Mouse (Mus musculus): Measurements from ENCODE around the gene Ccdc124. TPM values are rescaled to one million over a fixed set of nuclear protein-coding genes. Genes with fewer than 3 reads are reported as not detected.
"Not testable (repeated sequence)": the region's sequence is repeated elsewhere in the genome, so short reads cannot be mapped to it uniquely, and the experiment has no call there.

Gene Ccdc124
- polyA plus RNA-seq, 1 experiment from 2014 or later, result 87.2 TPM

GRCm38 (mm10) chr8:70832371-70832770 is 41.4 kb downstream of the Ccdc124 start:
- Histone ChIP-seq H3K4me3 (replicated peaks; ENCODE audit: low read depth, low read length) (no peak overlapping the region), H3K27me3 (ENCODE audit: insufficient read depth, low read length) (no peaks in the 10 kb centered on the region), H3K4me1 (replicated peaks; ENCODE audit: insufficient read depth, low read length) (peaks cover 9% of the 10 kb centered on the region; the same call in 1 of the 2 replicates), H3K9me3 (replicated peaks; ENCODE audit: low read length) (no peaks in the 10 kb centered on the region), H3K36me3 (ENCODE audit: insufficient read depth, low read length) (0 out of 2 replicates have a peak, but pooled peaks cover 5% of the 10 kb centered on the region), H3K4me2 (ENCODE audit: low read length) (no peak overlapping the region), H3K9ac (ENCODE audit: low read depth, low read length) (no peak overlapping the region), H3K27ac (no peak overlapping the region)
- DNase-seq (ENCODE audit: low spot score), result no peak
- ATAC-seq (replicated peaks; ENCODE audit: low FRiP score, low read depth), result no peak
- TF ChIP-seq CTCF (IDR thresholded peaks at IDR 0.05; ENCODE audit: low read depth), result no peak
- WGBS, result 64% methylated on average over 11 of the region's 11 CpGs

- H3K36me3 ChIP-seq (ENCODE audit: insufficient read depth, low read length), result 0 out of 2 replicates have a peak, but pooled peaks cover 5% of the 10 kb centered on the region
- no peak for DNase-seq (ENCODE audit: low spot score)
- 87% methylated on average over 8 of the region's 8 CpGs for WGBS
- H3K4me2 ChIP-seq (ENCODE audit: low read length), result no peak overlapping the region
- TF ChIP-seq CTCF (IDR thresholded peaks at IDR 0.05; ENCODE audit: low read depth), result no peak
- no peak for ATAC-seq (replicated peaks; ENCODE audit: low FRiP score, low read depth)
- peaks cover 9% of the 10 kb centered on the region; the same call in 1 of the 2 replicates for H3K4me1 ChIP-seq (replicated peaks; ENCODE audit: insufficient read depth, low read length)
- H3K4me3 ChIP-seq (replicated peaks; ENCODE audit: low read depth, low read length), result no peak overlapping the region
- H3K9me3 ChIP-seq (replicated peaks; ENCODE audit: low read length), result no peaks in the 10 kb centered on the region
- no peak overlapping the region for H3K27ac ChIP-seq
- no peaks in the 10 kb centered on the region for H3K27me3 ChIP-seq (ENCODE audit: insufficient read depth, low read length)
- H3K9ac ChIP-seq (ENCODE audit: low read depth, low read length), result 0 out of 2 replicates have a peak overlapping the region, but pooled peaks have one; percentile 23
Measured at GRCm38 (mm10) chr8:70831517-70831916, 42.2 kb downstream of the Ccdc124 start.

GRCm38 (mm10) chr8:70827796-70828195 is 45.9 kb downstream of the Ccdc124 start:
- WGBS, result 91% methylated on average over 1 of the region's 1 CpGs
- Histone ChIP-seq H3K4me3 (replicated peaks; ENCODE audit: low read depth, low read length) (no peak overlapping the region), H3K27me3 (ENCODE audit: insufficient read depth, low read length) (no peaks in the 10 kb centered on the region), H3K4me1 (replicated peaks; ENCODE audit: insufficient read depth, low read length) (peaks cover 4% of the 10 kb centered on the region; the same call in 1 of the 2 replicates), H3K4me2 (ENCODE audit: low read length) (no peak overlapping the region), H3K36me3 (ENCODE audit: insufficient read depth, low read length) (no peaks in the 10 kb centered on the region), H3K9ac (ENCODE audit: low read depth, low read length) (no peak overlapping the region), H3K9me3 (replicated peaks; ENCODE audit: low read length) (no peaks in the 10 kb centered on the region), H3K27ac (no peak overlapping the region)
- TF ChIP-seq CTCF (IDR thresholded peaks at IDR 0.05; ENCODE audit: low read depth), result no peak
- DNase-seq (ENCODE audit: low spot score), result no peak
- ATAC-seq (replicated peaks; ENCODE audit: low FRiP score, low read depth), result no peak

GRCm38 (mm10) chr8:70827010-70827409 is 46.7 kb downstream of the Ccdc124 start:
- Histone ChIP-seq H3K4me2 (ENCODE audit: low read length) (no peak overlapping the region), H3K4me3 (replicated peaks; ENCODE audit: low read depth, low read length) (no peak overlapping the region), H3K9me3 (replicated peaks; ENCODE audit: low read length) (no peaks in the 10 kb centered on the region), H3K36me3 (ENCODE audit: insufficient read depth, low read length) (no peaks in the 10 kb centered on the region), H3K4me1 (replicated peaks; ENCODE audit: insufficient read depth, low read length) (no peaks in the 10 kb centered on the region), H3K9ac (ENCODE audit: low read depth, low read length) (no peak overlapping the region), H3K27me3 (ENCODE audit: insufficient read depth, low read length) (no peaks in the 10 kb centered on the region), H3K27ac (no peak overlapping the region)
- TF ChIP-seq CTCF (IDR thresholded peaks at IDR 0.05; ENCODE audit: low read depth), result peak; percentile 18; the same call in 1 of the 2 replicates
- 96% methylated on average over 2 of the region's 2 CpGs for WGBS
- no peak for ATAC-seq (replicated peaks; ENCODE audit: low FRiP score, low read depth)
- DNase-seq (ENCODE audit: low spot score), result no peak

- TF ChIP-seq CTCF (IDR thresholded peaks at IDR 0.05; ENCODE audit: low read depth), result no peak
- 55% methylated on average over 8 of the region's 8 CpGs for WGBS
- Histone ChIP-seq H3K9me3 (replicated peaks; ENCODE audit: low read length) (no peaks in the 10 kb centered on the region), H3K4me1 (replicated peaks; ENCODE audit: insufficient read depth, low read length) (no peaks in the 10 kb centered on the region), H3K27ac (no peak overlapping the region), H3K4me3 (replicated peaks; ENCODE audit: low read depth, low read length) (no peak overlapping the region), H3K4me2 (ENCODE audit: low read length) (no peak overlapping the region), H3K36me3 (ENCODE audit: insufficient read depth, low read length) (no peaks in the 10 kb centered on the region), H3K9ac (ENCODE audit: low read depth, low read length) (no peak overlapping the region), H3K27me3 (ENCODE audit: insufficient read depth, low read length) (no peaks in the 10 kb centered on the region)
- no peak for DNase-seq (ENCODE audit: low spot score)
- no peak for ATAC-seq (replicated peaks; ENCODE audit: low FRiP score, low read depth)
Measured at GRCm38 (mm10) chr8:70825816-70826215, 47.9 kb downstream of the Ccdc124 start.

GRCm38 (mm10) chr8:70823802-70824201 is 49.9 kb downstream of the Ccdc124 start:
- DNase-seq (ENCODE audit: low spot score) (no peak), ATAC-seq (replicated peaks; ENCODE audit: low FRiP score, low read depth) (no peak)
- H3K9me3 ChIP-seq (replicated peaks; ENCODE audit: low read length), result no peaks in the 10 kb centered on the region
- H3K9ac ChIP-seq (ENCODE audit: low read depth, low read length), result no peak overlapping the region
- H3K4me2 ChIP-seq (ENCODE audit: low read length), result no peak overlapping the region
- H3K4me3 ChIP-seq (replicated peaks; ENCODE audit: low read depth, low read length), result no peak overlapping the region
- H3K27me3 ChIP-seq (ENCODE audit: insufficient read depth, low read length), result no peaks in the 10 kb centered on the region
- WGBS, result 92% methylated on average over 7 of the region's 7 CpGs
- no peak for TF ChIP-seq CTCF (IDR thresholded peaks at IDR 0.05; ENCODE audit: low read depth)
- H3K36me3 ChIP-seq (ENCODE audit: insufficient read depth, low read length), result no peaks in the 10 kb centered on the region
- H3K27ac ChIP-seq, result no peak overlapping the region
- no peaks in the 10 kb centered on the region for H3K4me1 ChIP-seq (replicated peaks; ENCODE audit: insufficient read depth, low read length)

- not testable (repeated sequence) for DNase-seq (ENCODE audit: low spot score); H3K4me1 ChIP-seq (replicated peaks; ENCODE audit: insufficient read depth, low read length); H3K27ac ChIP-seq; H3K36me3 ChIP-seq (ENCODE audit: insufficient read depth, low read length); H3K9me3 ChIP-seq (replicated peaks; ENCODE audit: low read length); ATAC-seq (replicated peaks; ENCODE audit: low FRiP score, low read depth); H3K4me2 ChIP-seq (ENCODE audit: low read length); H3K4me3 ChIP-seq (replicated peaks; ENCODE audit: low read depth, low read length); H3K9ac ChIP-seq (ENCODE audit: low read depth, low read length); H3K27me3 ChIP-seq (ENCODE audit: insufficient read depth, low read length)
- 78% methylated on average over 3 of the region's 3 CpGs for WGBS
Measured at GRCm38 (mm10) chr8:70822594-70822993, 51.1 kb downstream of the Ccdc124 start.
